Mouse (Mus musculus): Measurements from ENCODE around the gene Zfp646. TPM values are rescaled to one million over a fixed set of nuclear protein-coding genes. Genes with fewer than 3 reads are reported as not detected.
A peak's percentile ranks its signal among the peaks of the same experiment; 100 is the strongest.

Gene Zfp646
- polyA plus RNA-seq, 1 experiment from 2014 or later = 21.5 TPM

- no peaks in the 10 kb centered on the region; the same call in 1 of the 2 replicates for H3K4me1 ChIP-seq (replicated peaks; ENCODE audit: control insufficient read depth, insufficient read depth, low read length)
- no peak overlapping the region for H3K27ac ChIP-seq (ENCODE audit: low read depth, low read length)
- no peak overlapping the region for H3K9ac ChIP-seq (ENCODE audit: low read depth, low read length)
- WGBS = 52% methylated on average over 5 of the region's 5 CpGs
- H3K4me2 ChIP-seq (replicated peaks; ENCODE audit: low read depth, low read length) = no peak overlapping the region
- H3K4me3 ChIP-seq (ENCODE audit: low read depth, low read length) = no peak overlapping the region
- DNase-seq (ENCODE audit: low spot score) (no peak), ATAC-seq (ENCODE audit: low FRiP score) (no peak)
- H3K27me3 ChIP-seq (ENCODE audit: control insufficient read depth, insufficient read depth, low read length) = peaks cover 12% of the 10 kb centered on the region
- H3K36me3 ChIP-seq (ENCODE audit: control insufficient read depth, insufficient read depth, low read length) = no peaks in the 10 kb centered on the region
- no peaks in the 10 kb centered on the region for H3K9me3 ChIP-seq (ENCODE audit: control insufficient read depth, low read length)
Measured at GRCm38 (mm10) chr7:127928596-127928995, 52.6 kb downstream of the Zfp646 start.

GRCm38 (mm10) chr7:127929923-127930322 lies 53.9 kb downstream of the Zfp646 start, which contains the start of gene Prss8:
Prss8 (minus strand) TSS chr7:127930104.
- peak within 1 kb of the TSS; percentile 14; the same call in 1 of the 2 replicates for H3K4me3 ChIP-seq (ENCODE audit: low read depth, low read length)
- H3K27ac ChIP-seq (ENCODE audit: low read depth, low read length) = no peak within 1 kb of the TSS
- WGBS = 8% methylated on average over 6 of the region's 6 CpGs
- H3K4me1 ChIP-seq (replicated peaks; ENCODE audit: control insufficient read depth, insufficient read depth, low read length) = no peaks in the 10 kb centered on the region; the same call in 1 of the 2 replicates
- peaks cover 12% of the 10 kb centered on the region for H3K27me3 ChIP-seq (ENCODE audit: control insufficient read depth, insufficient read depth, low read length)
- H3K9ac ChIP-seq (ENCODE audit: low read depth, low read length) = no peak within 1 kb of the TSS
- DNase-seq (ENCODE audit: low spot score) (no peak), ATAC-seq (ENCODE audit: low FRiP score) (no peak)
- no peaks in the 10 kb centered on the region for H3K9me3 ChIP-seq (ENCODE audit: control insufficient read depth, low read length)
- H3K36me3 ChIP-seq (ENCODE audit: control insufficient read depth, insufficient read depth, low read length) = no peaks in the 10 kb centered on the region
- no peak within 1 kb of the TSS for H3K4me2 ChIP-seq (replicated peaks; ENCODE audit: low read depth, low read length)

- WGBS = 86% methylated on average over 5 of the region's 5 CpGs
- ATAC-seq (ENCODE audit: low FRiP score) = no peak
- H3K4me2 ChIP-seq (replicated peaks; ENCODE audit: low read depth, low read length) = no peak overlapping the region
- H3K36me3 ChIP-seq (ENCODE audit: control insufficient read depth, insufficient read depth, low read length) = no peaks in the 10 kb centered on the region
- no peak overlapping the region for H3K27ac ChIP-seq (ENCODE audit: low read depth, low read length)
- H3K9ac ChIP-seq (ENCODE audit: low read depth, low read length) = no peak overlapping the region
- H3K9me3 ChIP-seq (ENCODE audit: control insufficient read depth, low read length) = no peaks in the 10 kb centered on the region
- no peaks in the 10 kb centered on the region; the same call in 1 of the 2 replicates for H3K4me1 ChIP-seq (replicated peaks; ENCODE audit: control insufficient read depth, insufficient read depth, low read length)
- H3K4me3 ChIP-seq (ENCODE audit: low read depth, low read length) = no peak overlapping the region
- DNase-seq (ENCODE audit: low spot score) = no peak
- H3K27me3 ChIP-seq (ENCODE audit: control insufficient read depth, insufficient read depth, low read length) = peaks cover 12% of the 10 kb centered on the region
Measured at GRCm38 (mm10) chr7:127930636-127931035, 54.6 kb downstream of the Zfp646 start.

- Histone ChIP-seq H3K9ac (ENCODE audit: low read depth, low read length) (no peak overlapping the region), H3K9me3 (ENCODE audit: control insufficient read depth, low read length) (no peaks in the 10 kb centered on the region), H3K4me2 (replicated peaks; ENCODE audit: low read depth, low read length) (no peak overlapping the region), H3K36me3 (ENCODE audit: control insufficient read depth, insufficient read depth, low read length) (no peaks in the 10 kb centered on the region), H3K4me1 (replicated peaks; ENCODE audit: control insufficient read depth, insufficient read depth, low read length) (peaks cover 4% of the 10 kb centered on the region; the same call in 1 of the 2 replicates), H3K4me3 (ENCODE audit: low read depth, low read length) (no peak overlapping the region), H3K27me3 (ENCODE audit: control insufficient read depth, insufficient read depth, low read length) (peaks cover 12% of the 10 kb centered on the region), H3K27ac (ENCODE audit: low read depth, low read length) (no peak overlapping the region)
- DNase-seq (ENCODE audit: low spot score) = peak; percentile 11
- 30% methylated on average over 13 of the region's 13 CpGs for WGBS
- ATAC-seq (ENCODE audit: low FRiP score) = no peak
Measured at GRCm38 (mm10) chr7:127931351-127932135, 55.5 kb downstream of the Zfp646 start.

- Histone ChIP-seq H3K4me2 (replicated peaks; ENCODE audit: low read depth, low read length) (no peak overlapping the region), H3K36me3 (ENCODE audit: control insufficient read depth, insufficient read depth, low read length) (no peaks in the 10 kb centered on the region), H3K27me3 (ENCODE audit: control insufficient read depth, insufficient read depth, low read length) (peaks cover 12% of the 10 kb centered on the region), H3K27ac (ENCODE audit: low read depth, low read length) (no peak overlapping the region), H3K4me1 (replicated peaks; ENCODE audit: control insufficient read depth, insufficient read depth, low read length) (peaks cover 4% of the 10 kb centered on the region; the same call in 1 of the 2 replicates), H3K4me3 (ENCODE audit: low read depth, low read length) (no peak overlapping the region), H3K9me3 (ENCODE audit: control insufficient read depth, low read length) (no peaks in the 10 kb centered on the region), H3K9ac (ENCODE audit: low read depth, low read length) (no peak overlapping the region)
- peak; percentile 16 for DNase-seq (ENCODE audit: low spot score)
- ATAC-seq (ENCODE audit: low FRiP score) = no peak
- 17% methylated on average over 13 of the region's 13 CpGs for whole genome bisulfite sequencing
Measured at GRCm38 (mm10) chr7:127932273-127933031, 56.4 kb downstream of the Zfp646 start.

GRCm38 (mm10) chr7:127934075-127934474 lies 58.1 kb downstream of the Zfp646 start:
- Histone ChIP-seq H3K36me3 (ENCODE audit: control insufficient read depth, insufficient read depth, low read length) (no peaks in the 10 kb centered on the region), H3K27ac (ENCODE audit: low read depth, low read length) (no peak overlapping the region), H3K4me1 (replicated peaks; ENCODE audit: control insufficient read depth, insufficient read depth, low read length) (peaks cover 4% of the 10 kb centered on the region; the same call in 1 of the 2 replicates), H3K4me3 (ENCODE audit: low read depth, low read length) (no peak overlapping the region), H3K27me3 (ENCODE audit: control insufficient read depth, insufficient read depth, low read length) (peaks cover 6% of the 10 kb centered on the region; the same call in 1 of the 2 replicates), H3K9ac (ENCODE audit: low read depth, low read length) (no peak overlapping the region), H3K4me2 (replicated peaks; ENCODE audit: low read depth, low read length) (no peak overlapping the region), H3K9me3 (ENCODE audit: control insufficient read depth, low read length) (no peaks in the 10 kb centered on the region)
- DNase-seq (ENCODE audit: low spot score) (no peak), ATAC-seq (ENCODE audit: low FRiP score) (no peak)
- 91% methylated on average over 5 of the region's 5 CpGs for WGBS

GRCm38 (mm10) chr7:127935028-127935722 lies 59.2 kb downstream of the Zfp646 start:
- ATAC-seq (ENCODE audit: low FRiP score) (peak; percentile 93), DNase-seq (ENCODE audit: low spot score) (peak; percentile 96)
- H3K4me2 ChIP-seq (replicated peaks; ENCODE audit: low read depth, low read length) = peak overlapping the region; percentile 96
- H3K36me3 ChIP-seq (ENCODE audit: control insufficient read depth, insufficient read depth, low read length) = no peaks in the 10 kb centered on the region
- H3K27ac ChIP-seq (ENCODE audit: low read depth, low read length) = 0 out of 2 replicates have a peak overlapping the region, but pooled peaks have one; percentile 47
- H3K9me3 ChIP-seq (ENCODE audit: control insufficient read depth, low read length) = no peaks in the 10 kb centered on the region
- peak overlapping the region; percentile 84 for H3K9ac ChIP-seq (ENCODE audit: low read depth, low read length)
- H3K27me3 ChIP-seq (ENCODE audit: control insufficient read depth, insufficient read depth, low read length) = peaks cover 1% of the 10 kb centered on the region; the same call in 1 of the 2 replicates
- peaks cover 4% of the 10 kb centered on the region; the same call in 1 of the 2 replicates for H3K4me1 ChIP-seq (replicated peaks; ENCODE audit: control insufficient read depth, insufficient read depth, low read length)
- H3K4me3 ChIP-seq (ENCODE audit: low read depth, low read length) = peak overlapping the region; percentile 67
- WGBS = 7% methylated on average over 32 of the region's 32 CpGs

All from hindbrain, embryonic 11.5 days (tissue).